Mouse (Mus musculus) kidney, adult 2 months (tissue): ENCODE results near the gene Mtif3.

Experiments
- CTCF ChIP-seq: fragments of 200-500 bp; conservative IDR thresholded peaks from 2 replicates; pipeline ENCODE4 v1.5.1; 2011; ENCODE audit warnings: low read depth, mild to moderate bottlenecking, control low read depth, low read length, moderate library complexity, mixed read lengths; ENCODE audit not compliant: insufficient read depth, insufficient read length
- POLR2A ChIP-seq: fragments of 200-500 bp; IDR thresholded peaks from one replicate; pipeline ENCODE4 v1.6.1; 2011; ENCODE audit warnings: low read depth, low read length, control low read depth

DNA sequence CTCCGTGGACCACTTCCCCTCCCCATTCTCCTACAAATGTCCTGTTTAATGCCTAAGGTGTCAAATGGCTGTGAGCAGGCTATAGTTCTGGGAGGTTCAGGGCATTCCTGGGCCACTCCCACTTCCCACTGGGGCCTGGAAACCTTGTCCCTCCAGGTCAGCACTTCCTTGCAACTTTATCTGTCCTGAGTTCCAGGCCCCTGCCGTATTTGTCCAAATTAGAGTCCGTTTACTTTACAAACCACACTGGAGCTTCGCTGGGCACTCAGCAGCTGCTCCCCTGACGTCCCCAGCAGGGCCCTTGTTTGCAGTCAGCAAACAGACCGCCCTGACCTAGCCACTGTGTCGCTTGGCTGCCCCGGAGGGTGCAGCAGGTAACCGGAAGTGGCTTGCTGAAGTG, 51.4 kb downstream of the Mtif3 start:
- TF ChIP-seq CTCF (no peak), POLR2A (no peak)
